Mouse (Mus musculus): Measurements from ENCODE around the gene Srprb.
"Not testable (repeated sequence)": the region's sequence is repeated elsewhere in the genome, so short reads cannot be mapped to it uniquely, and the experiment has no call there.

The Srprb gene

GRCm38 (mm10) chr9:103208802-103209423 lies 7.0 kb upstream of the Srprb start:
- no peak for DNase-seq

- peak; percentile 64 for DNase-seq
These were observed 5.9 kb upstream of the Srprb start for GRCm38 (mm10) chr9:103207846-103208245.

GRCm38 (mm10) chr9:103205786-103206185 lies 3.8 kb upstream of the Srprb start:
- no peak for DNase-seq

GRCm38 (mm10) chr9:103188416-103188815 lies 13.5 kb downstream of the Srprb start:
- DNase-seq = no peak

- peak; percentile 75 for DNase-seq
These were observed 15.2 kb downstream of the Srprb start for GRCm38 (mm10) chr9:103186747-103187146.

GRCm38 (mm10) chr9:103185946-103186345 lies 16.0 kb downstream of the Srprb start:
- DNase-seq = no peak

GRCm38 (mm10) chr9:103184855-103185254 lies 17.1 kb downstream of the Srprb start:
- no peak for DNase-seq

GRCm38 (mm10) chr9:103181886-103182285 lies 20.1 kb downstream of the Srprb start:
- DNase-seq = no peak

- DNase-seq = peak; percentile 67
These were observed 21.0 kb downstream of the Srprb start for GRCm38 (mm10) chr9:103180807-103181565.

GRCm38 (mm10) chr9:103180303-103180702 lies 21.6 kb downstream of the Srprb start:
- DNase-seq = no peak

GRCm38 (mm10) chr9:103175692-103176091 lies 26.2 kb downstream of the Srprb start:
- no peak for DNase-seq

- DNase-seq = peak; percentile 48
These were observed 27.0 kb downstream of the Srprb start for GRCm38 (mm10) chr9:103174771-103175519.

- DNase-seq = no peak
These were observed 33.2 kb downstream of the Srprb start for GRCm38 (mm10) chr9:103168771-103169170.

GRCm38 (mm10) chr9:103168046-103168445 lies 33.9 kb downstream of the Srprb start:
- no peak for DNase-seq

GRCm38 (mm10) chr9:103163806-103164205 lies 38.1 kb downstream of the Srprb start:
- DNase-seq = no peak

- not testable (repeated sequence) for DNase-seq
These were observed 46.8 kb downstream of the Srprb start for GRCm38 (mm10) chr9:103155158-103155557.

GRCm38 (mm10) chr9:103154568-103154967 lies 47.4 kb downstream of the Srprb start:
- DNase-seq = no peak

- DNase-seq = no peak
These were observed 48.7 kb downstream of the Srprb start for GRCm38 (mm10) chr9:103153286-103153685.

GRCm38 (mm10) chr9:103149074-103149799 lies 52.7 kb downstream of the Srprb start:
- no peak for DNase-seq

- no peak for DNase-seq
These were observed 54.8 kb downstream of the Srprb start for GRCm38 (mm10) chr9:103147103-103147502.

GRCm38 (mm10) chr9:103146703-103147102 lies 55.2 kb downstream of the Srprb start:
- no peak for DNase-seq

GRCm38 (mm10) chr9:103146257-103146656 lies 55.7 kb downstream of the Srprb start:
- no peak for DNase-seq

- no peak for DNase-seq
These were observed 56.6 kb downstream of the Srprb start for GRCm38 (mm10) chr9:103145351-103145750.

Measured in kidney, adult 9 months (tissue).